Mouse (Mus musculus): Measurements from ENCODE around the gene Mtmr11.
"Not testable (repeated sequence)": the region's sequence is repeated elsewhere in the genome, so short reads cannot be mapped to it uniquely, and the experiment has no call there.

The Mtmr11 gene

GRCm38 (mm10) chr3:96171583-96172196, 9.9 kb downstream of the Mtmr11 start:
- CTCF ChIA-PET, result no interaction called here

GRCm38 (mm10) chr3:96172197-96173178, 10.7 kb downstream of the Mtmr11 start, which contains the start of gene Sf3b4:
Gene Sf3b4 (plus strand): TSS chr3:96172332.
- CTCF ChIA-PET, result no interaction called here

DNA sequence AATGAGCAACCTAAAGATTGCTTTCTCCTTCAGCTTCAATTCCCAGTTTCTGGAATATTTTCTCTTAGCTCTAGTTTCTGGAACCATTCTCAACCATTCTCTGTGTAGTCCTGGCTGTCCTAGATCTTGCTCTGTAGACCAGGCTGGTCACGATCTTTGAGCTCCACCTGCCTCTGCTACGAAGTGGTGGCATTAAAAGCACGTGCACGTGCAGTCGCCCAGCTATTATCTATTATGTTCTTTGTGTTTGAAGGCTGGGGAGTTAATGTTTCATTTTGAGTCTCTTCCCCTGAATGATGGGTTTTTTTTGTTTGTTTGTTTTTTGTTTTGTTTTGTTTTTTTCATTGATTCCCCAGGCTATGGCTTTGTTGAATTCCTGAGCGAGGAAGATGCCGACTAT, 11.4 kb downstream of the Mtmr11 start:
- CTCF ChIA-PET, result no interaction called here

- CTCF ChIA-PET, result not testable (repeated sequence)
Observed at GRCm38 (mm10) chr3:96174042-96174441, 12.2 kb downstream of the Mtmr11 start.

DNA sequence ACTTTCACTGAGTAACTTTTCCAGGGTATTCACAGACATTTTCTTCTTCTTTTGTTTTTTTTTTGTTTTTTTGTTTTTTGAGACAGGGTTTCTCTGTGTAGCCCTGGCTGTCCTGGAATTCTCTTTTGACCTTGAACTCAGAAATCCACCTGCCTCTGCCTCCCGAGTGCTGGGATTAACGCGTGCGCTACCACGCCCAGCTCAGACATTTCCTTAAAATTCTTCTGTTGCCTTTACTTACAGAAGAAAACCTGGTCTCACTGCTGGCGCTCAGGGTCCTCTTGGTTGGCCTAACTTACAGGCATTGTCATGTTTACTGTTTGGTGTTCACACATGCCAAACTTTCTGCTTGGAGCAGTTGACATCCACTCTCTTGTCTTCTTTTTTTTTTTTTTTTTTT, 13.4 kb downstream of the Mtmr11 start:
- CTCF ChIA-PET, result interaction anchor here (0.6 kb wide), 1 partner anchor 33 kb away, joined by 5 read pairs; no protein-coding TSS in a partner anchor

GRCm38 (mm10) chr3:96178427-96178826, 16.6 kb downstream of the Mtmr11 start:
- CTCF ChIA-PET, result no interaction called here

GRCm38 (mm10) chr3:96178902-96179301, 17.1 kb downstream of the Mtmr11 start:
- CTCF ChIA-PET, result interaction anchor here (0.9 kb wide), 1 partner anchor 17 kb away, joined by 3 read pairs; the partner anchor contains the start of gene Mtmr11

- CTCF ChIA-PET, result interaction anchor here (0.9 kb wide), 1 partner anchor 17 kb away, joined by 3 read pairs; the partner anchor contains the start of gene Mtmr11
Observed at GRCm38 (mm10) chr3:96179531-96179930, 17.7 kb downstream of the Mtmr11 start.

GRCm38 (mm10) chr3:96180727-96181477, 19.1 kb downstream of the Mtmr11 start, which contains the start of gene Sv2a:
Gene Sv2a (plus strand): TSS chr3:96181151.
- CTCF ChIA-PET, result interaction anchor here (0.6 kb wide), 1 partner anchor 317 kb away, joined by 3 read pairs; no protein-coding TSS in a partner anchor

DNA sequence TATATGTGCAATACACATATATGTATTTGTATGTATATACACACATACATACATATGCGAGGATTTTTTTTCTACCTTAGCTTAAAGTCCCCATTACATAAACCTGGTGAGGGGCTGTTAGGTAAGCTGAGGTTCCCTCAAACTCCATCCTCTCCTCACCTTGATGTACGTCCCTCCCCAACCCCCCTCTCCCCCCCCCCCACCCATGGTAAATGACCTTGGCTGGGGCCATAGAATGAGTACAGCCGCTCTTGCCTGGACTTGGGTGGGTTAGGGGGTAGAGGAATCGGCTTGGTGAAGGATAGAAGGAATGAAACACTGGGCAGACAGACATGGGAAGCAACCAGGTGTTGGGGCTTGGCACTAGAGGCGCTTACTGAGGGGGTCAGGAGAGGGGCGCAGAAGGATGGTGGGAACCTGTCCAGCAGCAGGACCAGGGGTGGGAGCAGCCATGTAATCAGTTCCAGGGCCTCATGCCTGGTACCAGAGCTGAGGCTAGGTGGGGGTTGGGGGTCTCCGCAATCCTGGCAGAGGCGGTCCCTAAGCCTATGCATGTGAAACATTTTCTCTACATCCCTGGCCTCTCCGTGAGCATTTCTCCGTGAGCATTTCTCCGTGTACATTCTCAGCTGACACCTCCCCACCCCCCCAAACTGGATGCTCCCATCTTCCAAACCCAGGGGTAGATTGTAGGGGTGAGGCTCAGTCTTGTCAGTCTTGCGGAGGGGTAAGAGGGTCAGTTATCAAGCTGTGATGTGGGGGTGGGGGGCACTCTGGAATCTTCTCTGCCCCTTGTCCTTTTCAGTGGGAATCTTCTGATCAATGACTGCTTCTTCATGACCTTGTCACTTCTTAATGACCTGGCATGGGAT, 19.9 kb downstream of the Mtmr11 start:
- CTCF ChIA-PET, result interaction anchor here (0.6 kb wide), 1 partner anchor 317 kb away, joined by 3 read pairs; no protein-coding TSS in a partner anchor

- CTCF ChIA-PET, result no interaction called here
Observed at GRCm38 (mm10) chr3:96182382-96182776, 20.6 kb downstream of the Mtmr11 start.

- CTCF ChIA-PET, result no interaction called here
Observed at GRCm38 (mm10) chr3:96192977-96193376, 31.2 kb downstream of the Mtmr11 start.

DNA sequence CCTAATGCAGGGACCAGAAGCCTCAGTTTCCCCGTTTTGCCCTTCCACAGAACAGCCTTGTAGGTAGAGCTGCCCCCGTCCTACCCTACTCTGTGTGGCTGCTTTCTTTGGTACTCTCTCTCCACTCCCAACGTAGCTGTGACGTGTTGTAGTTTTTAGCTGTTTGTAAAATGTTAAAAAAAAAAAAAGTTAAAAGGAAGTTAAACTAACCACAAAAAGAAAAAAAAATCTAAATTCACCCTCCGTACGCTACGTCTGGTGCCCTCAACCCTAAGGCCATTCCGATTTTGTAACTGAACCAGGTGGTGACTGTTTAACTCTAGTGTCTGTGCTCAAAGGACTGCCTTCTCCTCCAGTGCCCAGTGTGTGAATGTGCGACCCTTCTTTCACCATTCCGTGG, 33.2 kb downstream of the Mtmr11 start:
- CTCF ChIA-PET, result no interaction called here

DNA sequence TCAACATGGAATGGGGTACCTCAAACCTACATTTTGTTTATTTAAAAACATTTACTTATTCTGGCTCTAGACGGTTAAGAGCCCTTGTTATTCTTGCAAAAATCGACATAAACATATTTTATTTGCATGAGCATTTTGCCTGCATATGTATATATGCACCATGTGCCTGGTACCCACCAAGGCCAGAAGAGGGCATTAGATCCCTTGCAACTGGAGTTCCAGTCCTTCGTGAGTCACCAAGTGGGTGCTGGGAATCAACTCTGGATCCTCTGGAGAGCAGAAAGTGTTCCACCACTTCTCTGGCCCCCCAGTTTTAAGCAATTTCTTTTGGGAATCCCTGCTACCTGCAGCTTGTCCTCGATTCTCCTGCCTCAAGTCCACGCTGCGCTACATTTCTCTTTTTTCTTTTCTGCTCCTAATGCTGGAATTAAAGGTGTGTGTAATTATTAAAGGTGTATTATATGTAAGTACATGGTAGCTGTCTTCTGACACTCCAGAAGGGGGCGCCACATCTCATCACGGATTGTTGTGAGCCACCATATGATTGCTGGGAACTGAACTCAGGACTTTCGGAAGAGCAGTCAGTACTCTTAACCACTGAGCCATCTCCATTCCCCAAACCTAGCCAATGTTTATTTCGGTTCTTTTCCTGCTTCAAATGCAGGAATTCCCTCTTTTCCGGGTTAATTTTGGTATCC, 34.0 kb downstream of the Mtmr11 start:
- CTCF ChIA-PET, result interaction anchor here (0.7 to 1.1 kb wide), 3 partner anchors 8 to 56 kb away, joined by 3 to 4 read pairs (median 3); no protein-coding TSS in a partner anchor

DNA sequence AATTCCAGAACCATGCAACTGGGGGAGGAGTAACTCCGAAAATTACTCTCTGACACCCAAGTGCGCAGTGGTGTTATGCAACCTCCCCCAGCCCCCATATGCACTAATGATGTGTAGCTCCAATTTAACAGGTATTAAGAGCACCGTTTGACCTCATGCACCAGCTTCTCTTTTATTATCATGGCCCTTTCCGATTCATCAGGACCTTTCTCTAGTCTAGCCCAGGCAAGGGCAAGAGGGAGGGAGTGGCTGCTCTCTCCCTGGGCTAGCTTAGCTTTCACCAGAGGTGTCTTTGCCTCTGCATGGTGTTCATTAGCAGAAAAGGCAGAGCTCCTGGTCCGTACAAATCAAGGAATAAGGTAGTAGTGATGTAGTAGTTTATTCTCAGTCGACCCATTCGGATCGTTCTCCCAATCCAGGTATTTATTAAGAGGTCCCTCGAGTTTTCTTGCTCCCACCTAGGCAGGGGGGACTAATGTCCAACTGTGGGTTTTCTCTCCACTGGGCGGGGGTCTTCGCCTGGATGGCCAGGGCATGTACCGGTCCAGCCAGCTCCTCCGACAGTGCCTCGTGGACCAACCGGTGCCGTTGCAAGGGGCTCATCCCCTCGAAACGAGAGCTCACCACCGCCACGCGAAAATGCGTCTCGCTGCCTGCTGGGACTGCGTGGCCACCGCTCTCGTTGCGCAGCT, 34.8 kb downstream of the Mtmr11 start:
- CTCF ChIA-PET, result interaction anchor here (0.5 to 1.1 kb wide), 4 partner anchors 9 to 57 kb away, joined by 3 to 4 read pairs (median 4); no protein-coding TSS in a partner anchor

- CTCF ChIA-PET, result interaction anchor here (0.5 to 1.1 kb wide), 4 partner anchors 10 to 215 kb away, joined by 3 to 4 read pairs (median 4); no protein-coding TSS in a partner anchor
Observed at GRCm38 (mm10) chr3:96197129-96197749, 35.4 kb downstream of the Mtmr11 start.

DNA sequence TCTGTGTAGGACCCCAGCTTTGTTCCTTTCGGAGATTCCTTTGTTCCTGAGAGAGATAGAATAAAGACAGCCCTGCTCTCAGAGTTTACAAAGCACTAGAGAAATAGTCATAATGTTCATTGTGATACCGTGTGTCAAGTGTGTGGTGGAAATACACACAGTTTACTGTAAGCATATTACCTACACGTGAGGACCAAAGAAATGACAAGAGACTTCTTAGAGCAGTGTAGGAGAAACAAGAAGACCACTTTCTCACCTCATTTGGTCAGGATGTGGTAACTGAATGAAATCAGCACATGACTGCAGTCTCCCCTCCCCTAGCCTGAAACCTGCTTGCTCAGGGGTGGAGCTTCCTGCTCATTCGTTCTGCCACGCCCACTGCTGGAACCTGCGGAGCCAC, 36.4 kb downstream of the Mtmr11 start:
- CTCF ChIA-PET, result interaction anchor here (0.5 to 0.7 kb wide), 3 partner anchors 43 to 364 kb away, joined by 3 to 4 read pairs (median 4); no protein-coding TSS in a partner anchor

DNA sequence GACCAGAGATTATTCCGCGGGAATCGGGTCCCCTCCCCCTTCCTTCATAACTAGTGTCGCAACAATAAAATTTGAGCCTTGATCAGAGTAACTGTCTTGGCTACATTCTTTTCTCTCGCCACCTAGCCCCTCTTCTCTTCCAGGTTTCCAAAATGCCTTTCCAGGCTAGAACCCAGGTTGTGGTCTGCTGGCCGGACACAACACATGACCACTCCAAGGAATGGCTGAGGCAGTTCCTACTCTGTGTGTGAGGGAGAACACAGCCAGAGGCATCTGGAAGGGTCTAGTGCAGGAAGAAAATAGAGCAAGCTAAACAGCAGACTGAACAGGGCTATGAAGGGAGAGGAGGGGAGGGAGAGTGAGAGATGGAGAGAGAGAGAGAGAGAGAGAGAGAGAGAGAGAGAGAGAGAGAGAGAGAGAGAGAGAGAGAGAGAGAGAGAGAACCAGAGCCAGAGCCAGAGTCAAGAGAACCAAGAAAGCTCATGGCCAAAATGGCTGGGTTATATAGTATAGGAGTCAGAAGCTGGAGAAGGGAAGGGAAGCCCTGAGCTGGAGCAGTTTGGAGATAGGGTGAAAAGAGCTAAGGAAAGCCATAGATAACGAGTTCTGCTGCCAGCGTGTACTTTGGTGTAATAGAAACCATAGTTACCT, 36.9 kb downstream of the Mtmr11 start:
- CTCF ChIA-PET, result interaction anchor here (0.5 to 1.1 kb wide), 3 partner anchors 20 to 363 kb away, joined by 3 to 4 read pairs (median 3); no protein-coding TSS in a partner anchor
